ENCODE assay signal across 20 mouse cellular contexts in the genomic region with DNA sequence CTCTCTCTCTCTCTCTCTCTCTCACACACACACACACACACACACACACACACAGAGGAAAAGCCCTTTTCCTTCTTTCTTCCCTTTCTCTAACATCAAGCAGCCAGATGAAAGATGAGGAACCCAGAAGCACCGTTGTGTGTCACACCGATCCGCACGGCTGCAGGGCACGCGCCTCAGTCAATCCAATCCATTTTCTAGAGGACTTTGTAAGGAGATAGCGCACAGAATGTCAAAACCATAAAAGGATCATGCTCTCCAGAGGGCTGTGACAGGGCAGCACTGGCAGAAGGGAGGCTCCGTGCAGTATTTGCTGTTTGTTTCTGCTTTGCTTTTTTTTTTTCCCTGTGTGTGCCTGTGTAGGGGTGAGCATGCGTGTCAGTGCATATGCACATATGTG.
"Had no signal": no experiment of that assay in that cellular context is flagged by ENCODE, and none has a peak within 500 bp of the region (broad histone marks: within the 10 kb centered on the region; RNA-seq: fewer than 3 reads in every experiment).

No protein-coding gene starts in this region.

- H3K4me1 ChIP-seq: limb, embryonic 10.5 days; limb, embryonic 13.5 days; liver, embryonic 12.5 days; liver, embryonic 15.5 days; lung, embryonic 15.5 days had no signal

- H3K27ac ChIP-seq: kidney, postnatal 0 days; layer of hippocampus, adult 2 months; limb, embryonic 10.5 days; limb, embryonic 13.5 days; liver, embryonic 12.5 days; liver, embryonic 15.5 days; lung, embryonic 15.5 days had no signal

- ATAC-seq: intestine, embryonic 16.5 days; liver, embryonic 12.5 days had no signal

- H3K27me3 ChIP-seq: liver, embryonic 12.5 days; liver, embryonic 15.5 days; lung, embryonic 15.5 days; megakaryocyte, embryonic 14.5 days had no signal

- H3K9ac ChIP-seq: limb, embryonic 13.5 days; liver, embryonic 12.5 days; liver, embryonic 15.5 days; lung, embryonic 15.5 days had no signal

- H3K9me3 ChIP-seq: limb, embryonic 10.5 days; limb, embryonic 13.5 days; liver, embryonic 12.5 days; liver, embryonic 15.5 days; lung, embryonic 15.5 days had no signal

- DNase-seq: kidney, adult 2 months; kidney, postnatal 25 days; layer of hippocampus, adult 9-11 months; liver; lung, adult 18-20 months; lung, postnatal 10 days; lung, postnatal 36 days; thymus, adult 18-20 months; thymus, postnatal 36 days had no signal

- H3K36me3 ChIP-seq: limb, embryonic 10.5 days; limb, embryonic 13.5 days; liver, embryonic 12.5 days; liver, embryonic 15.5 days; lung, embryonic 15.5 days had no signal

- H3K4me3 ChIP-seq: layer of hippocampus, adult 2 months; limb, embryonic 10.5 days; limb, embryonic 13.5 days; liver, embryonic 12.5 days; liver, embryonic 15.5 days; lung, embryonic 15.5 days; megakaryocyte, embryonic 14.5 days; myocyte had no signal

- H3K4me2 ChIP-seq: limb, embryonic 13.5 days; liver, embryonic 12.5 days; liver, embryonic 15.5 days; lung, embryonic 15.5 days; midbrain, embryonic 11.5 days had no signal
